Mouse (Mus musculus) kidney, adult 18-20 months (tissue): Measurements from ENCODE around the gene Slc22a12.

Experiments
- DNase-seq: peaks from one replicate; pipeline ENCODE4 v3.0.0; 2021

Gene Slc22a12

DNA sequence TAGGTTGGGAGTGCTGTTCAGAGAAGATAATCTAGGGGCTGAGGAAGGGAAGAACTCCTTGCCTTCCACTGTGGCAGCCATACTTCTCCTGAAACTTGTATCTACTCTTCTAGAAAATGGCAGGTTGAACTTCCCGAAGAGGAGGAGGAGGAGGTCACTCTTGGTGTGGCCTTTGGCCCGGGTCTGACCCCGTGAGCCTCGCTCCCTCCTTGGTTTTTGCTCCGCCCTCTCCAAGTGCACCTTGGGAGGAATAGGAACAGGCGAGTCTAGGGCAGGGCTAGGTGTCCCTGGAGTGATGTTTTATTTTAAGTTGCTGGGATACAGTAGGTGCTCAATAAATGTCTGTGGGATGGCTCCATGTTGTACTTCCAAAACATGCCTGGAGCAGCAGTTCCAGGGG lies 27.9 kb downstream of the Slc22a12 start:
- DNase-seq, result no peak

DNA sequence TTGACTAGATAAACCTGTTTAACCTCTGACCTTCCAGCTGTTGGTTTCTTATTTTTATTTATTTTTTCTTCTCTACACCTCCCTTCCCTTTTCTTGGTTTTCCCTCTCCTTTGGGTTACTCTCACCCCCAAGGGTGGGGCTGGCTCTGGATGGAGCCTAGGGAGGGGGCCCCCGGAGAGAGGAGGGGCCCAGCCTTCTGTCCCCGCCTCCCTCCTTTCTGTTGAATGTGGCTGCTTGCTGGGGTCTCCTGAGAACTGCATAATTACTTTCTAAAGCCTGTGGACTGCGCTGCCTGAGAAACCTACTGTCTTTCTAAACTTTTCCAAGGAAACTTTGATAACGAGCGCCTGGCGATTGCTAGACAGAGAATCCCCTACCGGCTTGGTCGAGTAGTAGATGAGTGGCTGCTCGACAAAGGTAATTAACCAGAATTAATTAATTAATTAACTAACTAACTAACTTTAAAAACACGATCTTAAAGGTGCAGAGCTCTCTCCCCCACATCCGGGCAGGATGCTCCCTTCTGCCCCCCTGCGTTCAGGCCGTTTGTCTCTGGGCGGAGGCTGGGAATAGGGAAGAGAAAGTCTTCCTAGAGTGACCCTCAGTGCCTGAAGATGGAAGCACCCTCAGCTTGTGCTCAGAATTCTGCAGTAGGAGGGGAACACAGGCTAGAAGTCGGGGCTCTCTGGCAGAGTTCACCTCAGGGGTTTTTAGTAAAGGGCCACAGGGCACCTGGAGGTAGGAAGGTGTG lies 29.3 kb downstream of the Slc22a12 start:
- no peak for DNase-seq

DNA sequence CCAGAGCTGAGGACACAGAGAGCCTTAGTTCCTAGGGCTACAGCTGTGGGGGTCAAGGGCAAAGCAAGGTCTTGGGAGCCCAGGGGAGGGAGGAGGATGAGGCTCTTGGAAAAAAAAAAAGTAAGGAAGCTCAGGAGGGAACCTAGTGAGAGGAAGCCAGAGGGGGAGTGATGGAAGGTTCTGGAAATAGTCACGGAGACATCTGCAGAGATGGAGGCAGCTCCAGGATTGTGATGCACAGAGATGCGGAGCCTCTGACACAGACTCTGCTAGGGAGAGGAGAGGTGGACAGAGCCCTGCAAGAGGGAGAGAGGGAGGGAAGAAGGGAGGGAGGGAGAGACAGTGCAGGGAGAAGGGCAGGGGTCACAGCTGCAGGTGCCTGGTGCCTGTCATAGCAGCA lies 32.3 kb downstream of the Slc22a12 start:
- no peak for DNase-seq

DNA sequence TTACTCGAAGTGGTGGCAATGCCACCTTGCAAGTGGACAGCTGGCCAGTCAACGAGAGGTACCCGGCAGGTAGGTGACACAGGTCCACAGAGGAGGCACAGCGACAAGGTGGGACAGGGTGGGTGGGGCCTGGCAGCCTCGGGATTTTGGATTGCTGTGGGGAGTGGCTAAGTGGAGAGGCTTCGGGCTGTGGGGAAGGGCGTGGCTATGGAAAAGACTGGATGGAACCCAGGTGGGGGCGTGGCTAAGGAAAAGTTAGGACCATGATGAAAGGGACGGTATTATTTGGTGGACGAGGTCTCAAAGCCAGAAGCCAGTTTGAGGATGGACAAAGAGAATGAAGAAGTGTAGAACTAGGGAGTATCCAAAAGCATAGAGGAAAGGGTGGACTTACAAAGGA lies 33.0 kb downstream of the Slc22a12 start:
- DNase-seq, result no peak

DNA sequence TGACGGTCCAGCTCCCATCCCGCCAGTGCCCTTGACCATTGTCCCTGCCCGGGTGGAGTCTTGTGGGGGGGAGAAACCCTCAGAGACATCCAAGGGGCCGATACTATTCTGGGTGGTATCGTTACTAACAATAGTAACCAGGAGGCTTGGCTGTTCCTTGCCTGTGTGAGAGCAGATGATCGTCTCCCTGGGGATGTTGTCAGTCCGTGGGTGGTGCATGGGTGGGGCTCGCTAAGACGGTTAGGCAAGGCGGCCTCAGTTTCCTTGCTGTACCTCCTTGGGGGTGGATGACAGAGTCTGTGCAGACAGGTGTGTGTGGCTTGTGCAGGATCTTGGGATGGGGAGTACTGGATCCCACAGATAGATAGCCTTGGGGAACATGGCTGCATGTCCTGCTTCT lies 35.4 kb downstream of the Slc22a12 start:
- DNase-seq, result no peak

DNA sequence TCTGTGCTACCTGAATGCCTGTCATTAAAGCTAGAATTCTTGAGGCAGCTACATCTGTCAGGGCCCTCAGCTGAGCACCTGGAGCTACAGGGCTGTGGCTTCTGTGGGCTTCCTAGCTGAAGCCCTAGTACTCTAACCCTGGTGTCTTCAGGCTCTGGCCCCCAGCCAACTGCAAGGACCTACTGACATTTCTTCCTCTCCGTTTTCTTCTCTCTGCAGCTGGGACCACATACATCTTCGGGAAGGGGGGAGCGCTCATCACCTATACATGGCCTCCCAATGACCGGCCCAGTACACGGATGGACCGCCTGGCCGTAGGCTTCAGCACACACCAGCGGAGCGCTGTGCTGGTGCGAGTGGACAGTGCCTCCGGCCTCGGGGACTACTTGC lies 38.2 kb downstream of the Slc22a12 start:
- DNase-seq, result no peak

DNA sequence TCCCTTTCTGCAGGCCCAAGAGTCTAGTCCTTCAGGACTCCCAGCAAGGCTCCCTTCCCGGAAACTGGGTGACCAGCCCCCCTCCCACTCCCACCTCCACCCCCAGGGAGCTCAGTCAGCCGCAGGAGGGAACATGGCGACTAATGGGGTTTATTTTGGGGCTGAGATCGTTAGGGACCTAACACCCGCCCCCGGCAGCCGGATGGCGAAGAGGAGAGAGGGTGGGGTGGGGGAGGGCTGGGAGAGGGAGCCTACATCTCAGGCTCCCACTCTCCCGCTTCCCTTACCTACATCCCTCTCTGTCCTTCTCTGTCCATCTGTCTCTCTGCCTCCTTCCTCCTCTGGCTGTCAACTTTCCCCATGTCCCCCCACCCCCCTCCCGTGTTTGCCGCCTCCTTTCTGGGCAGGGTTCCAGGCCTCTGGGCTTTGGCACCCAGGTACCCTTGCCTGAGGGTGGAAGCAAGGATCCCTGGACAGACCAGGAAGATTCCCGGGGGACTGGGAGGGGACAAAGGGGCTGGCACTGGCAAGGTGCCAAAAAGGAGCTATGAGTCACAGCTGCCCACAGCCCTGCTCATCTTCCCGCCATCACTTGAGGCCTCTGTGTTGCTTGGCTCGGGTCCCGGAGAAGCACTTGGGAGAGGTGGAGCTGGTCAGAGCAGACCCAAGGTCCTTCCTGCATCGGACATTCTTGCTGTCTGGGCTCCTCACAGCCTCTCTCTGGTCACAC lies 38.7 kb downstream of the Slc22a12 start:
- DNase-seq, result no peak

DNA sequence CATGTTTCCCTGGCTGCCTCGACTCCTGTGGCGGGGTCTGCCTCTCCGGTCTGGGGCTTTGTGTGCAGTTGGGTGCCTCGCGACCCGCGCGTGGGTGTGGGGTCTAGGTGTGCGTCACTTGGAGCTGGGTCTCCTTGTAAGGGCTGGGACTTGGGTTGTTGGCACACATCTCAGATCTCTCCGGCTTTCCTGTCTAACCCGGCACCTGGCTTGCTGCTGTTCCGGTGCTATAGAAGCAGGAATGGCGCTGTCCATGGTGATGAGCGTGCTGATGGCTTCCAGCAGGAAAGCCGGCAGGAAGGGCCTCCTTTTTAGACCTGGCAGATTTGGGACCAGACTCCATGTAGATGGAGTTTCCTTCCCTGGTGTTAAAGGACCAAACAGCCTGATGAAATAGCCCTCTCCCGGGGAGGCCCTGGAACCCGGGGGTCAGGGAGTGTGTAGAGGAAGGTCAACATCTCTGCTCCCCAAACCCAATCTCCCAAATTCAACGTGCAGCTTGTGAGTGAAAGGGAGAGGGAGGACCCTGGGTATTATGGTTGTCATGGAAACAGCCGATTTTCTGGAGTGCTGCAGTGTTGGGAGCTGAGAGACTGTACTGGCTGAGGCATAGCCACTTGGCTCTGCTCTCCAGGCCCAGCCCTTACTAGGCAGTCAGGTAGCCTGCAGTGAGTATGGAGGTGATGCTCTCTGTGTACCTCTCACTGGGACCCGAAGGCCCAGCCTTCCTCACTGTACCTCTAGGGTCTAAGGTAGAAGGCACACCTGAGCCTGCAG lies 40.1 kb downstream of the Slc22a12 start:
- peak; percentile 62 for DNase-seq

DNA sequence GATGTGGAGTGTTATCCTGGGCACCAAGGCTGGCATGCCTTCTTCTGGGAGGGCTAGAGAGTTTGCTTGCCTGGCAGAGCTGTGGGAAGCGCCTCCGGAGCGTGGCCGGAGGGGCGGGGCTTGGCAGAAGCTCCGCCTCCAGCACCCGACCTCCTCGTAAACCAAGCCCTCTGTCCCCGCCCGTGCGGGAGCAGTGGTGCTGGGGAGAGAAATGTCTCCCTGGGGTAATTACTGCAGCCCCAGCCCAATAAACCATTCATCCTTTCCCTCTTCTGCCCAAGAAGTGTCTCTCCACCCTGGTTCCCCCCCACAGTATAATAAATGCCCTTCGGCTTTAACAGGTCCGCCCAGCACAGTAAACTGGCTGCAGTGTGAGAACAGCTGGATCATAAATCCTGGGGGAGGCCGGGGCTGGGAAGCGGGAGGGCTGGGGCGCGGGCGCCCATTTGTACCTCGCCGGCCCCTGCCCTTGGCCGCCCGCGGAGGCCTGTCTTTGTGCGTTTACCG lies 40.7 kb downstream of the Slc22a12 start:
- peak; percentile 65 for DNase-seq

DNA sequence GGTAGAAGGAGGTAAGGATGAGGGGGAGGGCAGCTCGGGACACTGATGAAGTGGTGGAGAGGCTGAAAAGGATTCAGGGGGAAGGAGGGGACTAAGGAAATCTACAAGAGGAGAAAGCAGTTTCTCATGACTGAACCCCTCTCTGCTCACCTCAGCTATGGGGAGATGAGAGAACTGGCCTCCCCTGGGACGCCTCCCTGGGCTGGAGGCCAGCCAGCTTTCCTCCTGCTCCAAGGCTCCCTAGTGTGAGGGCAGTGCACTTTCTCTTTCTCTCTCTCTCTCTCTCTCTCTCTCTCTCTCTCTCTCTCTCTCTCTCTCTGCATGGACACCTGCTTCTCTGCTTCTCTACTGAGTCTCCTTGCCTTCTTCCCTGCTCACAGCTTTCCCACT lies 42.2 kb downstream of the Slc22a12 start:
- DNase-seq, result no peak

DNA sequence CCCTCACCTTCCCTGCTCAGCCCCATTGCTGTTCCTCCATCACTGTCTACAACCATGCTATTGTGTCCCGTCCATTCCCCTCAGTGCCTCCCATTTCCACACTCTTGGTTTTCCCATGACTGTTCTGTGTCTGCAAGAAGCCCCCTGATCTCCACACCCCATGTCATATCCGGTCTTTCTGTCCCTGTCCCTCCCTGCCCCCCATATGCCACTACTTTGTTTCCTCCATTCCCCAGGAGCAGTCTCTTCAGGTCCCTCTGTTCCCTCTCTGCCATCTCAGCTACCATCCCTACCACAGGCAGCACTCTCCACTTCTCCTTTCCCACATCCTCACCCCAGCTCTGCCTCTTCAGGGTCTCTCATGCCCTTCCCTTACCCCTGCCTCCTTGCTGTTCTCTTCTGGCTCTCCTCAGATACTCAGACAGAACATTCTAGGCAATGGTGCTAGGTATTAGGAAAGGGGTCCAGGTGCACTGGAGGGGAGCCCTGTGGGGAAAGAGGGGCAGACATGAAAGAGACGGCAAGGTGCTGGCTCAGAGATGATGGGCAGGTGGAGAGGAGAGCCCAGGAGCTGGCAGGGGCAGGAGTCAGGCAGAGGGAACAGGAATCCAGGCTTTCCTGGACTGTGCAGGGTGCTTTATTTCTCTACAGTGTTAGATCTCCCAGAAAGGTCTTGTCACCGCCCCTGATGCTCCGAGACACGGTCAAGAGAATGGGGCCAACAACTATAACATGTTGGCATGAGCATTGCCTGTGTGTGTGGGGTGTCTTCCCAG lies 42.8 kb downstream of the Slc22a12 start:
- DNase-seq, result no peak

DNA sequence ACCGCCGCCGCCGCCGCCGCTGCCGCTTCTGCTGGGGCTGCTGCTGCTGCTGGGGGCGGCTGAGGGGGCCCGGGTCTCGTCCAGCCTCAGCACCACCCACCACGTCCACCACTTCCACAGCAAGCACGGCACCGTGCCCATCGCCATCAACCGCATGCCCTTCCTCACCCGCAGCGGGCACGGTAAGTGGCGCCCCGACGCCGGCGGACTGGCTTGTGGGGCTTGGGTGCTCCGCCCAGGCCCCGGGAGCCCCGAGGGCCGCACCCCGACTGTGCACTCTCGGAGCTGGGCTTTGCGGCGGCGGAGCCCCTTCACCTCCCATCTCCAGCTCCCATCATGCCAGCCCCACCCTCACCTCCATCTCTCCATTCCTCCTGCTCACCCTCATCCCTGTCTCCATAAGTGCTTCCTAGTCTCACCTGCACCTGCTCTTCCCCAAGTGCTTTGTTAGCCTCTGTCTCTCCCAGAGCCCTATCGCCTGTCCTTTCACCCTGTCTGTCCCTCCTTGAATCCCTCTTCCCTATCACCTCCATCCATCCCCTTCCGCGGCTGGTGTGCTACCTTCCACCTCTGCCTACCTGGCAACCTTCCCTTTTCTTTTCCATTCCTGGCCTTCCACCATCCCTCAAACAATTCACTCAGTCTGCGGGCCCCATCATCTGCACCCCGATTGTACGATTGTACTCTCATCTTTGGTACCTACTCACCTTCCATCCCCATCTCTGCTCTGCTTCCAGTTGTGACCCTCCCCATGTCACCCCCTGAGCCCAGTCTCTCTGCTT lies 44.3 kb downstream of the Slc22a12 start:
- no peak for DNase-seq

DNA sequence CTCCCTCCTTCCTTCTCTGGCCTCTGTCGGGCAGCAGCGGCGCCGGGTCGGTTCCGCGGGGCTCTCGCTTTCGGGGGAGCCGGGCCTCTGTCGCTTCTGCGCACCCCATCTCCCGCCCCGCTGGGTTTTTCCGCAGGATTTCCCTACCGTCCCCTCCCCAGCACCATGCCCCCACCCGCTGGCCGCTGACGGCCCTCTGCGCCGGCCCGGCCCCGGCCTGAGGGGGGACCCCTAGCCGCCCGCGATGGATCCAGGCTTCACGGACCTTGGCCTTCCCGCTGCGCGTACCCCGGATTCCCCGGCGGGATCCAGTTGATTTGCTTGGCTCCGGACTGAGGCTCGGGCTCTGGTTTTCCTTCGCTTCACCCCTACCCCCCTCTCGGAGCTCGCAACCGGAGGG lies 45.0 kb downstream of the Slc22a12 start:
- DNase-seq, result no peak

DNA sequence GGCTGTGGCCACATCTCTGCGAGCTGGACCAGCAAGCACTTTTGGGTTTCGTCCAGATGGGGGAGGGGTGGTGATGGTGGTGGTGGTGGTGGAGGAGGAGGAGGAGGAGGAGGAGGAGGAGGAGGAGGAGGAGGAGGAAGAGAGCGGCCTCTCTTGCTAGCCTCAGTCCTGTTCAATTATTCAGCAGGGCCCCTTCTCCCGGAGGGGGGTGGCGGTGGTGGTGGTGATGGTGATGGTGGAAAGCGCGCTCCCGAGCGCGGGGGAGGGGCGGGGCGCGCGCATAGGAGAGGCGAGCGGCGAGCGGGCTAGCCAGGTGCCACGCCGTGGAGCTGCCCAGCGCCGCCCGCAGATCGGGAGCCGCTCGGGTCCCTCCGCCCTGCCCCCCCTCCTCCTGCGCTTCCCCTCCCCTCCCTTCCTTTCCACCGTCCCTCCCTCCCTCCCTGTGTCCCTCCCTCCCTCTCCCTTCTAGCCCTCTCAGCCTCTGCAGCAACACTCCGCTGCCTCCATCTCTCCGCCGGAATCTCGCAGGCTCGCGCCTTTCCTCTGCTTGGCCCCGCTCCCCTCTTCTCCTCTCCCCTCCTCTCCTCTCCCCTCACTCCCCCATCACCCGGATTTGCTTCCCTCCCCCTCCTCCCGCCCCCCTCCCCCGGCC lies 45.6 kb downstream of the Slc22a12 start:
- no peak for DNase-seq

DNA sequence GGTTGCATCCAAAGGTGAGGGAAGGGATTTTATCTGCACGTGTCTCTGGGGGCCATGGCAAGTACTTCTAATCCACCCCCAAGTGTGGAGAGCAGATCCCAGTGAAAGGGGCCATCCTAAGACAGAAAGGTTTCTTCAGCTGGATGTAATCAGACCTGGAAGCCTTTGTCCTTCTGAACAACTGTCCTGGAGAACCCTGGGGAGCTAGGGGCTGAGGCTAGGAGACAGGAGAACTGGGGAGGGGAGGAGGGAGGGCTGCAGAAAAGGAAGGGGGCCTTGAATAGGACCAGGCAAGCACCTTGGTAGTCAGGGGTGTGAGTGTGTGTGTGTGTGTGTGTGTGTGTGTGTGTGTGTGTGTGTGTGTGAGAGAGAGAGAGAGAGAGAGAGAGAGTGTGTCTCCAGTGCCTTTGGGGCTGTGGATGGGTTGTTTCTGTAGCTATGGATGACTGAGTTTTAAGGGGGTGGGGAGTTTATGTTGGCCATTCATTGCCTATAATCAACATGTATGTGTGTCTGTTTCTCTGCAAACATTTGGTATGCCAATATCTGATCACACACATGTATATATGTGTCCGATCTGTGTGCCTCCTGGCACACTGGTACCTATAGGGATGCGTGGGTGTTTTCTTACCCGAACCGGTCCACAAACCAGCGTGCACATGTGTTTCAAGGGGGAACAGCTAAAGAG lies 46.2 kb downstream of the Slc22a12 start:
- no peak for DNase-seq

DNA sequence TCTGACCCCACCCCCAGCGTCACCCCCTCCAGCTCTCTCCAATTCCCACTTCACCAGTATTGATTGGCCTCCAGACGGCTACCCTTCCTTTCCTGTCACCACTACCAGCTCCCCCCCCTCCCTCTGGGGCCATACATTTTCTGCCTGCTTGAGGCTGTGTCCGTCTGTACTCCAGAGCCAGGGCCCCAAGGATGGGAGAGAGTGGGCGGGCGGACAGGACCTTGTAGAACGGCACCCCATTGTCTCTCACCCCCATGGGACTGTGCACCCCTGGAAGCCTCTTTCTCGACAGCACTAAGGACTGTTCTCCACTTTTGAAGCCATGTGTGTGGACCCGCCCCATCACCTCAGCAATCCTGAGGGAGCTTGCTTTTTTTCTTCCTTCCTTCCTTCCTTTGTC lies 47.1 kb downstream of the Slc22a12 start:
- no peak for DNase-seq

DNA sequence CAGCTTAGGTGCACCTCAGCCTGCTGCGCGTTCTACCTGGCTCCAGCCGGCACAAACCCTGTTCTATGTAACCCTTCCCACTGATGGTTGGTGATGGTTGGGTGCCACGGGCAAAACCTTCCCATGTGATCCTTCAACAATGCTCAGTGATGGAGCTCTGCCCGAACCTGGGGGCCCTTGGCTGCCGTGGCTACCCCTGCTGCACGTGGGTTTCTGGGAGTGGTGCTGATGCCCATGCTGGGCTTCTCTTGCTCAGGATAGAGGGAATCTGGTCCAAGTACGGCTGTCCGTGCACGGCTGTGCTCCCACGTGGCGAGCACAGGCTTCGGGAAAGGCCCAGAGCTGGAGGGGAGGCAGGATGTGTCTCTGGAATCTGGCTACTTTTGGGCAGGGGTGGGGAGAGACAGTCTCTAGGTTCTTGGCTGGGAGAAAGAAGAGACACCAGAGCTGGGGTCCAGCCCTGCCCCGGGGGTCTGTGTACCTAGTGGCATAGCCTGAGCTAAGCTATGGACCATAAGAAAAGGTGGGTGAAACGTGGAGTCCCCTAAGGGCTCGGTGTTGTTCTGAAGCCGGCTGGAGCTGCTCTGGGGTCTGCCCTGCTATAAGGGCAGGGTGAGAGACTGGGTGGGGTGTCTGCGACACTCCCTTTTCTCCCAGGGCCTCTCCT lies 48.2 kb downstream of the Slc22a12 start:
- DNase-seq, result no peak

DNA sequence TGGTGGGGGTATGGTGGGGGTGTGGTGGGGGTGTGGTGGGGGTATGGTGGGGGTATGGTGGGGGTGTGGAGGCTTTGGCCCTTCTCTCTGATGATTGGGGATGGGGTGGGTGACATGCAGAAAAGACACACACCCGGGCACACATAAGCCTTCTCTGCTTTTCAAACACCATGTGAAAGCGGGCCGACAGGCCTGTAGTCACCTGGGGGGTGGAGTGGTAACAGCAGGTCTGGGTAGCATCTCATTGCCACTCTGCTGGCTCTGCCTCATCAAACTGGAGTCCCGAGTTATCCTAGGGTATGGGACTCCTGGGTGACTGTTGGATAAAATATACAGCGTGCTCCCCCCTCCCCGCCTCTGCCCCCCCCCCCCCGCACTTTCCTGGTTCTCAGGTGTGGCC lies 48.8 kb downstream of the Slc22a12 start:
- no peak for DNase-seq

DNA sequence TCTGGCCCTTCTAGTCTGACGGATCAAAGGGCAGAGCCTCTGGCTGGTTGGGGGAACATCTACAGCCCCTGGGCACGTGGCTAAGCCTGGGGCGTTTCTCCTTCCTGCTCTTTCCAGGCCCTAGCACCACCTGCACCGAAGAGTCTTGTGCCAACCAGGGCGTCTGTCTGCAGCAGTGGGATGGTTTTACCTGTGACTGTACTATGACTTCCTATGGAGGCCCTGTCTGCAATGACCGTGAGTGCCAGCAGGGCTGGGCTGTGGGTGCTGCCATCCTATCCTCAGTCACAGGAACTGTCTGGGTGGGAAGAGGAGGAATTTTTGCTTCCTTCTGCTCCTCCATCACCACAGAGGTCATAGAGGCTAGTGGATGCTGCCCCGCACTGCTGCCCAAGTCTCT lies 49.6 kb downstream of the Slc22a12 start:
- DNase-seq, result no peak

DNA sequence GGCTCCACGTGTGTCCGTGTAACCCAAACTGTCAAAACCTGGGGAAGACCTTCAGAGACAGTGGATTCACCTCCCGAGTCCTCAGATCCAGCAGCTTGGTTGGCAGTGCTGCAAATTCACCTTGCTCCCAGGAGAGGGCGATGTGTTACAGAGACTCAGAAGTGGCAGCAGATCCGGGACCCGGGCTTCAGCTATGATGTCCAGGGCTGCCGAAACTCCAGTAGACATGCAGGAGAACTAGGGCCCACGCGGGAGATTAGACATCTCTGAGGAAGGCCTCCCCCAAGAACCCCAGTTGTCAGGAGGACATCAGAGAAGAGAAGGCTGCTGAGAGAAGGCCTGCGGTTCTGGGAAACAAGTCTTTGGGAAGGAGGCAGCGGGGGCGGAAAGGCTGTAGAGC lies 50.7 kb downstream of the Slc22a12 start:
- peak; percentile 66 for DNase-seq
